Mouse (Mus musculus) hindbrain, embryonic 15.5 days (tissue): Measurements from ENCODE around the gene Atrnl1. TPM values are rescaled to one million over a fixed set of nuclear protein-coding genes. Genes with fewer than 3 reads are reported as not detected.

ENCODE experiments used
- ATAC-seq: fragments of 200-750 bp; cut with Nextera tagmentation; 2 replicates; pipeline ENCODE4 v1.8.0; 2017; ENCODE audit warnings: low read depth, moderate number of reproducible peaks, moderate TSS enrichment; ENCODE audit not compliant: low FRiP score
- H3K27ac ChIP-seq: fragments of 300-500 bp; sonication (generic); replicated peaks from 2 replicates; pipeline ENCODE4 v1.5.1; 2015; ENCODE audit warnings: mild to moderate bottlenecking, inconsistent platforms
- H3K27me3 ChIP-seq: fragments of 300-500 bp; sonication (generic); 2 replicates; pipeline ENCODE4 v1.6.1; 2015; ENCODE audit warnings: control low read depth, inconsistent platforms
- H3K36me3 ChIP-seq: fragments of 300-500 bp; sonication (generic); 2 replicates; pipeline ENCODE4 v1.6.1; 2015; ENCODE audit warnings: control low read depth, inconsistent platforms
- H3K4me1 ChIP-seq: fragments of 300-500 bp; sonication (generic); replicated peaks from 2 replicates; pipeline ENCODE4 v1.6.1; 2015; ENCODE audit warnings: control low read depth, inconsistent platforms
- H3K4me2 ChIP-seq: fragments of 300-500 bp; sonication (generic); 2 replicates; pipeline ENCODE4 v1.6.1; 2015; ENCODE audit warnings: moderate library complexity, mild to moderate bottlenecking, inconsistent platforms
- H3K4me3 ChIP-seq: fragments of 300-500 bp; sonication (generic); 2 replicates; pipeline ENCODE4 v1.5.1; 2015; ENCODE audit warnings: mild to moderate bottlenecking, inconsistent platforms
- H3K9ac ChIP-seq: fragments of 300-500 bp; sonication (generic); 2 replicates; pipeline ENCODE4 v1.6.1; 2015; ENCODE audit warnings: inconsistent platforms
- H3K9me3 ChIP-seq: fragments of 300-500 bp; sonication (generic); 2 replicates; pipeline ENCODE4 v1.6.1; 2016; ENCODE audit warnings: control low read depth, inconsistent platforms
- WGBS: fragments of 180-500 bp; shearing (Covaris S2); methylation state at CpG from one replicate; pipeline ENCODE4 v1.1.7; 2015; 5-methylcytosine and 5-hydroxymethylcytosine counted together
- polyA plus RNA-seq: library from polyadenylated mRNA; unstranded; fragments of >200 nt; fragmentation: Nextera tagmentation; extraction: Ambion mirVana; gene quantifications from 2 replicates; pipeline ENCODE4 v1.2.1, GENCODE M21; 2015

Gene Atrnl1
- polyA plus RNA-seq, 1 experiment from 2014 or later, result 7.5 TPM

- WGBS, result 91% methylated on average over 4 of the region's 4 CpGs
- Histone ChIP-seq H3K4me2 (no peak overlapping the region), H3K36me3 (no peaks in the 10 kb centered on the region), H3K4me3 (no peak overlapping the region), H3K27ac (no peak overlapping the region), H3K9ac (no peak overlapping the region), H3K4me1 (no peaks in the 10 kb centered on the region), H3K9me3 (no peaks in the 10 kb centered on the region), H3K27me3 (no peaks in the 10 kb centered on the region)
- no peak for ATAC-seq
Measured at GRCm38 (mm10) chr19:57727009-57727408, 116.2 kb downstream of the Atrnl1 start.

DNA sequence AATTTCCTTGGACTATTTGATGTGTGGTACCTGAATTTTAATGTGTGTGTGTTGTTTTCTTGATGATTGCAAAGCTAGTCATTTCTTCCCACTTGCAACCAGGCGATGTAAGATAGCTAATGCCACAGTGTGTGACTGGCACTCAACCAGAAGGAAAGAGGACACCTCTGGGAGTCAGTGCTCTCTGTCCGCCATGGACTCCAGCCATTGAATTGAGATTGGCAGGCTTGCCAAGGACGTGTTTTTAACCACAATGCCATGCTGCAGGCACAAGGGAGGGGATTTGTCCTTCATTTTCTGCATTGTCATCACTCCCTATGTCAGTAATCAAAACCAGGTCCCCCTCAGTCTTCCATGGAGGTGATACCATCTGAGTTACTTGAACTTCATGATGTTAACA lies 126.6 kb downstream of the Atrnl1 start:
- Histone ChIP-seq H3K9me3 (no peaks in the 10 kb centered on the region), H3K4me3 (no peak overlapping the region), H3K4me2 (no peak overlapping the region), H3K9ac (no peak overlapping the region), H3K27ac (no peak overlapping the region), H3K27me3 (no peaks in the 10 kb centered on the region), H3K36me3 (peaks cover 18% of the 10 kb centered on the region), H3K4me1 (no peaks in the 10 kb centered on the region)
- no peak for ATAC-seq
- WGBS, result 79% methylated on average over 3 of the region's 3 CpGs

GRCm38 (mm10) chr19:57745579-57745978 lies 134.7 kb downstream of the Atrnl1 start:
- Histone ChIP-seq H3K9ac (no peak overlapping the region), H3K4me1 (no peaks in the 10 kb centered on the region), H3K27me3 (no peaks in the 10 kb centered on the region), H3K36me3 (no peaks in the 10 kb centered on the region), H3K4me3 (no peak overlapping the region), H3K9me3 (no peaks in the 10 kb centered on the region), H3K27ac (no peak overlapping the region), H3K4me2 (no peak overlapping the region)
- no peak for ATAC-seq
- WGBS, result 61% methylated on average over 9 of the region's 9 CpGs

- no peak overlapping the region for H3K9ac ChIP-seq
- no peaks in the 10 kb centered on the region for H3K4me1 ChIP-seq
- no peak overlapping the region for H3K4me2 ChIP-seq
- no peaks in the 10 kb centered on the region for H3K27me3 ChIP-seq
- no peak overlapping the region for H3K4me3 ChIP-seq
- no peak for ATAC-seq
- 84% methylated on average over 11 of the region's 11 CpGs for WGBS
- H3K36me3 ChIP-seq, result no peaks in the 10 kb centered on the region
- no peaks in the 10 kb centered on the region for H3K9me3 ChIP-seq
- H3K27ac ChIP-seq, result no peak overlapping the region
Measured at GRCm38 (mm10) chr19:57746553-57746952, 135.7 kb downstream of the Atrnl1 start.

DNA sequence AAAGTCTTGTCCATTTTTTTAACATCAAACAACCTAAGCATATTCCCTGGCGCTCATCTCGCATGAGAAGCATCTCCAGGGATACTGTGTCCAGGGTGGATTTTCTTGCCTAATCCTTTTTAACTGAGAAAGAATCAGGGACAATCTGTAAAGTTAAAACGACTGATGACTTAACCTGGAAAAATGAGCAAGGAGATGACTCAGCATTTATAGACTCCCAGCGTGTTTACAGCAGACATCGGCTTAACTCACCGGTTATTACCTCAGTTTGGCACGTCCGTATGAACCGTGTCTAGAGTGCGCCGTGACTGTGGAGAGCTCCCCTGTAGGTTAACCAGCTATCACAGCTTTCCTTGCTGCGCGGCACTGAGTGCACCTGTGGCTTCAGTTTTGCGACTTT lies 141.4 kb downstream of the Atrnl1 start:
- Histone ChIP-seq H3K9me3 (no peaks in the 10 kb centered on the region), H3K9ac (no peak overlapping the region), H3K4me3 (no peak overlapping the region), H3K36me3 (0 out of 2 replicates have a peak, but pooled peaks cover 11% of the 10 kb centered on the region), H3K27me3 (no peaks in the 10 kb centered on the region), H3K27ac (no peak overlapping the region), H3K4me2 (no peak overlapping the region), H3K4me1 (no peaks in the 10 kb centered on the region)
- 94% methylated on average over 14 of the region's 14 CpGs for WGBS
- ATAC-seq, result no peak

DNA sequence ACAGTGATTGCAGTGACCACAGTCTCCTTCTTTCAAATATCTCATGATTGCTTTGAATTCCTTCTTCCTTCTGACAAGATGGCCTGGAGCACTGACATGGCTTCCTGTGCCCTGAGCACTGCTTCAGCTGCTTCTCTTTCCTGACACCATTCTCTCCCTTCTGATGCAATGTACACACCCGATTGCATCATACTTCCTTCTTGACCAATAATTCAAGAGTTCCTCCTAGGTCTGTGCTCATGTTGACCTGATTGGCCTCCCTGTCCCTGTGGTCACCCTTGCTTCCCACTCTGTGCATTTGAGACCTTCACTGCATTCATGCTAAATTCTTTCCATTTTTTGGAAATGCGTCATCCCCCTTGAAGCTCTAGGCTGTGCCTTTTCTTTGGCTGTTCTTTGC lies 151.7 kb downstream of the Atrnl1 start:
- no peak overlapping the region for H3K4me3 ChIP-seq
- 94% methylated on average over 2 of the region's 2 CpGs for WGBS
- no peaks in the 10 kb centered on the region for H3K36me3 ChIP-seq
- no peak for ATAC-seq
- H3K27me3 ChIP-seq, result no peaks in the 10 kb centered on the region
- H3K9me3 ChIP-seq, result no peaks in the 10 kb centered on the region
- H3K27ac ChIP-seq, result no peak overlapping the region
- H3K9ac ChIP-seq, result no peak overlapping the region
- no peaks in the 10 kb centered on the region for H3K4me1 ChIP-seq
- no peak overlapping the region for H3K4me2 ChIP-seq

GRCm38 (mm10) chr19:57764576-57765371 lies 153.9 kb downstream of the Atrnl1 start:
- WGBS, result 81% methylated on average over 16 of the region's 16 CpGs
- Histone ChIP-seq H3K4me3 (no peak overlapping the region), H3K4me1 (no peaks in the 10 kb centered on the region), H3K4me2 (no peak overlapping the region), H3K36me3 (no peaks in the 10 kb centered on the region), H3K27me3 (no peaks in the 10 kb centered on the region), H3K27ac (no peak overlapping the region), H3K9ac (no peak overlapping the region), H3K9me3 (no peaks in the 10 kb centered on the region)
- ATAC-seq, result no peak

GRCm38 (mm10) chr19:57767051-57767450 lies 156.2 kb downstream of the Atrnl1 start:
- WGBS, result 89% methylated on average over 2 of the region's 2 CpGs
- H3K27ac ChIP-seq, result no peak overlapping the region
- ATAC-seq, result no peak
- H3K9ac ChIP-seq, result no peak overlapping the region
- no peak overlapping the region for H3K4me2 ChIP-seq
- no peaks in the 10 kb centered on the region for H3K4me1 ChIP-seq
- H3K27me3 ChIP-seq, result no peaks in the 10 kb centered on the region
- no peaks in the 10 kb centered on the region for H3K36me3 ChIP-seq
- no peak overlapping the region for H3K4me3 ChIP-seq
- H3K9me3 ChIP-seq, result no peaks in the 10 kb centered on the region

DNA sequence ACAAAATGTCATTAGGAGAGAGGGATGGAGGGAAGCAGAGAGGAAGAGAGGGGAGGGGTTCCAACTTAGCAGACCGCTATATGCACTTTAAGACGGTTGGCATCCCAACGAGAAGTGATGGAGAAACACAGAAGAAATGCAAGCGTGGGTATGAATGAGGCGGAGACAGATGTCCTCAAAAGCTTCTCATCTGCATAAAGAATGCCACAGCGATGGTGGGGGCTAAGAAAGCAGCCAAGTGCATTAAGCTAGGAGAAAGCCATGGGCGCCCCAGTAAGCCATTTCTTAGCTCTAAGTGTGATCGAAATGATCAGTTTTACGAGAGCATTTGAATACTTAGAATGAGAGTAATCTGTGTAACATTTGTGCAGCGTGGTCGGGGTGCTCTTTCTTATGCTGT lies 157.8 kb downstream of the Atrnl1 start:
- Histone ChIP-seq H3K9me3 (no peaks in the 10 kb centered on the region), H3K4me3 (no peak overlapping the region), H3K4me2 (no peak overlapping the region), H3K36me3 (no peaks in the 10 kb centered on the region), H3K27me3 (no peaks in the 10 kb centered on the region), H3K9ac (no peak overlapping the region), H3K27ac (no peak overlapping the region), H3K4me1 (no peaks in the 10 kb centered on the region)
- no peak for ATAC-seq
- WGBS, result 88% methylated on average over 11 of the region's 11 CpGs

- no peak for ATAC-seq
- no peak overlapping the region for H3K4me3 ChIP-seq
- no peak overlapping the region for H3K9ac ChIP-seq
- WGBS, result 90% methylated on average over 3 of the region's 3 CpGs
- no peaks in the 10 kb centered on the region for H3K9me3 ChIP-seq
- no peaks in the 10 kb centered on the region for H3K36me3 ChIP-seq
- no peak overlapping the region for H3K4me2 ChIP-seq
- no peaks in the 10 kb centered on the region for H3K27me3 ChIP-seq
- H3K4me1 ChIP-seq, result no peaks in the 10 kb centered on the region
- H3K27ac ChIP-seq, result no peak overlapping the region
Measured at GRCm38 (mm10) chr19:57782366-57783089, 171.7 kb downstream of the Atrnl1 start.

- ATAC-seq, result no peak
- no peak overlapping the region for H3K4me2 ChIP-seq
Measured at GRCm38 (mm10) chr19:57786699-57787098, 175.9 kb downstream of the Atrnl1 start.

DNA sequence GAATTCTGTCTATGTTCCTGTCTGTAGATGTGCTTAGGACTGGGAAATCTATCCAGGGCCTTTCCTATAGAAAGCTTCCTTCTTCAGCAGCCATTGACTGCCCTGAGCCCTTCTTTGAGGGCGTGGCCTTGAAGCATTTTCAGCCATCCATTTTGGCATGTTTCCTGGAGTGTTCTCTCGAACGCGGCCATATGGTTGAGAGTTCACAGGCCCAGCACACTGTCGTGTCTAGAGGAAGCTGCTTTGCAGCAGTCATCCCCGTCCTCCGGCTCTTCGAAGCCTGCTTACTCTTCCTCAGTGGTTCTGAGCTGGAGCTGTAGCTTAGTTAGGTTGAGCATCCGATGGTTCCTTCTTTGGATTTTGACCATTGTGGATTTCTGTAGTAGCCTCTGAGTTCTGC lies 191.4 kb downstream of the Atrnl1 start:
- Histone ChIP-seq H3K27me3 (no peaks in the 10 kb centered on the region), H3K36me3 (no peaks in the 10 kb centered on the region), H3K9me3 (no peaks in the 10 kb centered on the region), H3K4me3 (no peak overlapping the region), H3K4me2 (no peak overlapping the region), H3K27ac (no peak overlapping the region), H3K4me1 (no peaks in the 10 kb centered on the region), H3K9ac (no peak overlapping the region)
- 84% methylated on average over 9 of the region's 9 CpGs for WGBS
- no peak for ATAC-seq

More at GRCm38 (mm10) chr19:57786699-57787098, 175.9 kb downstream of the Atrnl1 start:
- no peak overlapping the region for H3K4me3 ChIP-seq
- no peaks in the 10 kb centered on the region for H3K9me3 ChIP-seq
- H3K9ac ChIP-seq, result no peak overlapping the region
- no peaks in the 10 kb centered on the region for H3K4me1 ChIP-seq
- 62% methylated on average over 5 of the region's 5 CpGs for WGBS
- H3K27me3 ChIP-seq, result no peaks in the 10 kb centered on the region
- H3K36me3 ChIP-seq, result no peaks in the 10 kb centered on the region
- no peak overlapping the region for H3K27ac ChIP-seq
